Mouse (Mus musculus) midbrain, embryonic 12.5 days (tissue): ENCODE data around the gene Chrm1. TPM values are rescaled to one million over a fixed set of nuclear protein-coding genes. Genes with fewer than 3 reads are reported as not detected.
"Not testable (repeated sequence)": the region's sequence is repeated elsewhere in the genome, so short reads cannot be mapped to it uniquely, and the experiment has no call there.

Experiments used
- ATAC-seq: fragments of 200-750 bp; cut with Nextera tagmentation; 2 replicates; pipeline ENCODE4 v1.8.0; 2017; ENCODE audit warnings: low read depth, moderate TSS enrichment, moderate library complexity; ENCODE audit not compliant: low FRiP score
- H3K27ac ChIP-seq: fragments of 300-500 bp; sonication (generic); replicated peaks from 2 replicates; pipeline ENCODE4 v1.5.1; 2016; ENCODE audit warnings: mild to moderate bottlenecking
- H3K27me3 ChIP-seq: fragments of 300-500 bp; sonication (generic); 2 replicates; pipeline ENCODE4 v1.6.1; 2016; ENCODE audit warnings: mild to moderate bottlenecking
- H3K36me3 ChIP-seq: fragments of 300-500 bp; sonication (generic); 2 replicates; pipeline ENCODE4 v1.6.1; 2016
- H3K4me1 ChIP-seq: fragments of 300-500 bp; sonication (generic); 2 replicates; pipeline ENCODE4 v1.6.1; 2016
- H3K4me2 ChIP-seq: fragments of 300-500 bp; sonication (generic); replicated peaks from 2 replicates; pipeline ENCODE4 v1.6.1; 2016; ENCODE audit warnings: mild to moderate bottlenecking, moderate library complexity
- H3K4me3 ChIP-seq: fragments of 300-500 bp; sonication (generic); 2 replicates; pipeline ENCODE4 v1.5.1; 2016; ENCODE audit warnings: mild to moderate bottlenecking
- H3K9ac ChIP-seq: fragments of 300-500 bp; sonication (generic); replicated peaks from 2 replicates; pipeline ENCODE4 v1.6.1; 2016; ENCODE audit warnings: mild to moderate bottlenecking, moderate library complexity
- H3K9me3 ChIP-seq: fragments of 300-500 bp; sonication (generic); 2 replicates; pipeline ENCODE4 v1.6.1; 2016; ENCODE audit warnings: mild to moderate bottlenecking
- WGBS: fragments of 180-500 bp; shearing (Covaris S2); methylation state at CpG from one replicate; pipeline ENCODE4 v1.1.7; 2016; 5-methylcytosine and 5-hydroxymethylcytosine counted together
- polyA plus RNA-seq: library from polyadenylated mRNA; unstranded; fragments of >200 nt; fragmentation: Nextera tagmentation; extraction: Ambion mirVana; gene quantifications from 2 replicates; pipeline ENCODE4 v1.2.1, GENCODE M21; 2016

Gene Chrm1
- polyA plus RNA-seq, 1 experiment from 2014 or later: 0.59 TPM

DNA sequence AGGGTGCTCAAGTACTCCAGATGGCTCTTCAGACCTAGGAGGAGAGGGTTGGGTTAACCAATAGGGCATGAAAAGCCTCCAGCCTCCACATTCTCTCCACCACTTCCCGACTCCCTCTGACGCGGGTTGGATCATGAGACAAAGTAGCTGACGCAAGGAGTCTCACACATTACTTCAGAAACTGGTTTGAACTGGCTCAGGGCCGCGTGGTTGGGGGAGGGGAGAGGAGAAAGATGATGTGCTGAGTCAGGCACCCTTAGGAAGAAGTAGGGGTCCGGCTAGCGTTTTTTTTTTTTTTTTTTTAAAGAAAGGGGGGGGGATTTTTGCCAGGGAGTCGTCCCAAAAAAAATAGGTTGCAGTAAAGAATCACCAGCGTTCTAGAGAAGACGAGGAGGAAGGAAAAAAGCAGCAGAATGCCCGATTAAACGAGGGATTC is 49.3 kb downstream of the Chrm1 start:
- H3K4me1 ChIP-seq: peaks cover 26% of the 10 kb centered on the region
- peak; percentile 83 for ATAC-seq
- peak overlapping the region; percentile 78 for H3K9ac ChIP-seq
- H3K4me3 ChIP-seq: peak overlapping the region; percentile 61
- H3K27me3 ChIP-seq: no peaks in the 10 kb centered on the region
- H3K4me2 ChIP-seq: peak overlapping the region; percentile 73
- H3K9me3 ChIP-seq: no peaks in the 10 kb centered on the region
- peaks cover 38% of the 10 kb centered on the region for H3K36me3 ChIP-seq
- H3K27ac ChIP-seq: peak overlapping the region; percentile 86
- under 1% methylated on average over 13 of the region's 13 CpGs for WGBS

DNA sequence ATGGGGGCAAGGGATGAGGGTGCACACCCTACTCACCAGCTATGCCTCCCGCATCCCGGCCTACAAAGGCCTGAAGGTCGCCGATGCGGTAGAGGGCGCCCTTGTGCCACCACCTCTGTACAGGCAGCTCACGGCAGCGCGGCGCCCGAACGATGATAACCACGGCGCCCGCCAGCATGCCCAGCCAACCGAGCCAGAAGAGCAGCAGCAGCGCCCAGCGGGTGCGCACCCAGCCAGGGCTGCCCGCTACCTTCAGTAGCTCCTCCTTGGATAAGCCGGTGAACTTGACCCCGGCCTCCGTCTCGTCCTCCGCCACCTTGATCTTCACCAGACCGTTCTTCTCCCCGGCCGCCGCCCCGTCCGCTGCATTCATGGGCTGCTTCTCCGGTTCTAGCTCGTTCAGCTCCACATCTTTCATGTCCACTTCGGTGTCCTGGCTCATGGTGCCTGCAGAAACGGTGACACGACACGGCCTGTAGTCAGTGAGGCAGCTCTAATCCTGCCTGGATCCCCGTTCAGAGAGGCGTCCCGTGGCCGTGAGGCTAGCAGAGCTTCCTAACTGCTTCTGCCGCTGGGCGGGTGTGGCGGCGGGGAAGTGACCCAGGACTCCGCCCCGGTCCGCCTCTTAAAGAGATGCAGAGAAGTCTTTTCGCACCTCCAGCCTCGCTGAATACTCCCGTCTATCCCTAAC is 49.9 kb downstream of the Chrm1 start:
- peak overlapping the region; percentile 86 for H3K27ac ChIP-seq
- peaks cover 26% of the 10 kb centered on the region for H3K4me1 ChIP-seq
- no peaks in the 10 kb centered on the region for H3K27me3 ChIP-seq
- WGBS: under 1% methylated on average over 51 of the region's 51 CpGs
- H3K9me3 ChIP-seq: no peaks in the 10 kb centered on the region
- peak overlapping the region; percentile 61 for H3K4me3 ChIP-seq
- peaks cover 33% of the 10 kb centered on the region for H3K36me3 ChIP-seq
- H3K9ac ChIP-seq: peak overlapping the region; percentile 78
- H3K4me2 ChIP-seq: peak overlapping the region; percentile 73
- peak; percentile 95 for ATAC-seq

DNA sequence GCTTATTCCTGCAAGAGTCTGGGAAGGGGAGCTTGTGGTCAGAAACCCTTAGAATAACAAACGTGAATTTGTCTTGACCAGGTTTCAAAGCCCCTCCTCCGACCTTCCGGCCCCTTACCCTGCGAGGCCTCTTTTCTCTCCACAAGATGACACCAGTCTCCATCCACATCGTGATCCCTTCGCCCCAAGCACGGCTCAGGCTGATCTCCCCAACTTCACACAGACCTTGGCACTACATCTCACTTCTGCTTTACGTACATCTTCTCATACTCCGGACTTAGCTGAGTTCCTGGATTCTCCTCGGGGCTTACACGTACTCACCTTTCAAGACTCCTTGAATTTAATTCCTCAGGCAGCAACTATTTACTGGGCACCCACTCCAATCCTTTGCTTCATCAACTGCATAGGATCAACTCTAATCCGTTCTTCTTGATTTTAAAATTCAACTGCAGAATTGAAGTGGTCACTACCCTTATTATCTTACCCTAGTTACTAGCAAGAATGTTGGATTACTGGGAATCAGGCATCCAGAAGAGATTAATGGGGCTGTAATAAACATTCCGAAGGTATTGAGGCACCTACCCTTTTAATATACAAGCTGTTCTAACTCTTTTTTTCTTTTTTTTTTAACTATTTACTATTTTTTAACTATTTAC is 50.5 kb downstream of the Chrm1 start:
- Histone ChIP-seq H3K36me3 (peaks cover 26% of the 10 kb centered on the region), H3K9me3 (no peaks in the 10 kb centered on the region), H3K27ac (peak overlapping the region; percentile 86), H3K4me3 (peak overlapping the region; percentile 61), H3K4me2 (peak overlapping the region; percentile 73), H3K4me1 (peaks cover 26% of the 10 kb centered on the region), H3K9ac (peak overlapping the region; percentile 78), H3K27me3 (no peaks in the 10 kb centered on the region)
- WGBS: 8% methylated on average over 13 of the region's 13 CpGs
- ATAC-seq: peak; percentile 35

DNA sequence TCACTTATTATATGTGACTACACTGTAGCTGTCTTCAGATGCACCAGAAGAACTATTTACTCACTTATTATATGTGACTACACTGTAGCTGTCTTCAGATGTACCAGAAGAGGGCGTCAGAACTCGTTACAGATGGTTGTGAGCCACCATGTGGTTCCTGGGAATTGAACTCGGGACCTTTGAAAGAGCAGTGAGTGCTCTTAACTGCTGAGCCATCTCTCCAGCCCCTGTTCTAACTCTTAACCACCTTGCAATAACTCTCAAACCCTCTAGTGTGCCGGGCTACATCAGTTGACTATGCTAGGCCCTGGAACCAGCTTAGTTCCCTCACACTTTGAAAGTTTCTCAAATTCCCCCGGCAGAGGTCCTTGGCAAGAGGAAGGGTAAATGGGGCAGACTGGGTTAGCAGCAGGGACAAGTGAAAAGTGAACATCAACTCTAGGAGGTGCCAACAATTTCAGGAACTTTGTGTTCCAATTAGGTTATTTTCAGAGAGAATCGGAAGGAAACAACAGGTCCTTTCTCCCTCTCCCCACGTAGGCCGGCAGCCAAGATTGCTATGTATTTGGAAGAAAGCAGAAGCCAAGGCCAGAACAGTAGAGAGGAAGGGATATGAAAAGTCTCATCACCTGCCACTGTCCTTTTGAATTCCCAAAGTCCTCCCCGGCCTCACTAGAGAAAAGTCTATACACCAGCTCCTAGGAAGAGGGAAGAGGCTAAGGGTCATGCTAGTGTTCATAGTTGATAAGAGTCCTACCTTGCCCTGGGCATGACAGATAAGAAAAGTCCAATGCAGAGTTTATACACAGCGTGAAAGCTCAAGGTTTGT is 51.3 kb downstream of the Chrm1 start:
- no peak overlapping the region for H3K9ac ChIP-seq
- no peaks in the 10 kb centered on the region for H3K9me3 ChIP-seq
- H3K4me3 ChIP-seq: no peak overlapping the region
- WGBS: 77% methylated on average over 10 of the region's 10 CpGs
- no peak for ATAC-seq
- peaks cover 18% of the 10 kb centered on the region for H3K36me3 ChIP-seq
- no peak overlapping the region for H3K27ac ChIP-seq
- no peaks in the 10 kb centered on the region for H3K27me3 ChIP-seq
- no peak overlapping the region for H3K4me2 ChIP-seq
- peaks cover 26% of the 10 kb centered on the region for H3K4me1 ChIP-seq

DNA sequence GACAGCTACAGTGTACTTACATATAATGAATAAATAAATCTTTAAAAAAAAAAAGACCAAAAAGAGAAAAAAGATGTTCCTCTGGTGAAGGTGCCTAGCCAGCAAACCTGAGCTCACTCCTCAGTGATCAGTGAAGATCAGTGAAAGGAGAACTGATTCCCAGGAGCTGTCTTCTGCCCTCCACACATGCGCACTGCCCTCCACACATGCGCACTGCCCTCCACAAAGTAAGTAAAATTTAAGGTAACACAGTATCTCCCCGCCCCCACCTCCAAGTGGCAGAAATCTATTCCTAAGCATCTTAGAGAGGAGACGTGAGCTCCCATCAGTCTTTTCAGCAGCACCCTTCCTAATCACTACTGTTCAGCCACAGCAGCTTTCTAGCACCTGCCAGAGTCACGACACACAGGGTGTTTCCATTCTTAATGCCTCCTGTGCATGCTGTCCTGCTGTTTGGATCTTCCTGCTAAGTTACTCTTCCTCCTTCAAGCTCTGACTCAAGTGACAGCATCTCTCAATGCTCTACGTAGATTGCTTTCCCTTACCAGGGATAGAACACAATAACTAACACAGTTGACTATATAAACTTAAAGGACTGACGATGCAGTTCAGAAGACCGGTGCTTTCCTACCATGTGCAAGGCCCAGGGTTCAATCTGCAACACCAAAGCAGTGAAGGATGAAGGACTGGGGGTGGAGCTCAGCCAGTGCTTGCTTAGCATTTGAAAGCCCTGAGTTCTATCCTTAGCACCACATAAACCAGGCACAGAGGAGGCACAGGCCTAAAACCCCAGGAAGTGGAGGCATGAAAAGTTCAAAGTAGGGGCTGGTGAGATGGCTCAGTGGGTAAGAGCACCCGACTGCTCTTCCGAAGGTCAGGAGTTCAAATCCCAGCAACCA is 52.5 kb downstream of the Chrm1 start:
- Histone ChIP-seq H3K4me3 (no peak overlapping the region), H3K4me2 (no peak overlapping the region), H3K9me3 (no peaks in the 10 kb centered on the region), H3K27me3 (no peaks in the 10 kb centered on the region), H3K9ac (no peak overlapping the region), H3K27ac (no peak overlapping the region), H3K36me3 (peaks cover 6% of the 10 kb centered on the region), H3K4me1 (peaks cover 18% of the 10 kb centered on the region)
- WGBS: 65% methylated on average over 10 of the region's 10 CpGs
- no peak for ATAC-seq

DNA sequence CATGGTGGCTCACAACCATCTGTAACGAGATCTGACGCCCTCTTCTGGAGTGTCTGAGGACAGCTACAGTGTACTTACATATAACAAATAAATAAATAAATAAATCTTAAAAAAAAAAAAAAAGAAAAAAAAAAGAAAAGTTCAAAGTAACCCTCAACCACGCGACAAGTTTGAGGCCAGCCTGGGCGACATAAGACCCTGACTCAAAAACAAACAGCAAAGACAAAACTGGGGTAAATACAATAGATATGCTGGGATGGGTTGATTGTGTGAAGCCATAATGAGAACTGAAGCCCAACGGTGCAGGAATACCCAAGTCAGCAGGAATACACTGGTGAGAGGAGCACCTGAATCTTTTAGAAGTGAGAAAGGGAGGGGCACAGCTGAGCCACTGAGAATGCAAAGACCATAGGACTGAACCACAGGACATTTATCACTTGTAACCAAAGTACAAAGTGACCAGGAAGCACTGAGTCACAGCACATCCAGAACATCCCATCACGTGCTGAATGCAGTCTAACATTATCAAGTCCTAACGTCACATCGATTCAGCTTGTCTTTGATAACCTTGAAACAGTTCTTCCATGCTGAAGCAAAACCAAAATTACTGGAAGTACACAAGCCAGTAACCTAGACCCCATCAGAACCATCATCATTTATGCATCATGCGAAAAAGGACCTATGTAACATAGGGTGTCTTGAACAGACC is 53.3 kb downstream of the Chrm1 start:
- no peaks in the 10 kb centered on the region for H3K27me3 ChIP-seq
- no peaks in the 10 kb centered on the region for H3K9me3 ChIP-seq
- no peak overlapping the region for H3K9ac ChIP-seq
- H3K4me3 ChIP-seq: no peak overlapping the region
- H3K27ac ChIP-seq: no peak overlapping the region
- no peak for ATAC-seq
- no peaks in the 10 kb centered on the region for H3K36me3 ChIP-seq
- no peak overlapping the region for H3K4me2 ChIP-seq
- peaks cover 16% of the 10 kb centered on the region for H3K4me1 ChIP-seq
- 69% methylated on average over 8 of the region's 10 CpGs for WGBS

DNA sequence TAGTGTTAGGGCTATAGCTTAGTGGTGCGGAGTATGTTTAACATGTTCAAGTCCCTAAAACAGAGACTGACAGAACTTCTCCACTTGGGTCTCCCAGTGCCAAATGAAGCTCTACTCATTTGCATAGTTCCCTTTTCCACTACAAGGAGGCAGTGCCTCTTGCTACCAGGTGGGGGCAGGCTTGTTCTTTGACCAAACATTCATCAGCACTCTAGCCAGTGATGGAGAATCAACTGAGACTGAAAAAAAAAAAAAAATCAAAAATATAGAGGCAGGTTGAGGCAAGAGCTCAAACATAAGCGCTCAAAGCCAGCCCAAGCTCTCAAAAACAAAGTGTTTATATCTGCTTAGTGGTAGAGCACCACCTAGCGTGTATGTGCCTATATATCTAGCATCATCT is 54.8 kb downstream of the Chrm1 start:
- H3K27ac ChIP-seq: no peak overlapping the region
- peaks cover 15% of the 10 kb centered on the region for H3K4me1 ChIP-seq
- H3K36me3 ChIP-seq: no peaks in the 10 kb centered on the region
- H3K9me3 ChIP-seq: no peaks in the 10 kb centered on the region
- H3K4me2 ChIP-seq: no peak overlapping the region
- H3K9ac ChIP-seq: no peak overlapping the region
- no peak for ATAC-seq
- H3K27me3 ChIP-seq: no peaks in the 10 kb centered on the region
- no peak overlapping the region for H3K4me3 ChIP-seq
- 78% methylated on average over 3 of the region's 3 CpGs for WGBS

DNA sequence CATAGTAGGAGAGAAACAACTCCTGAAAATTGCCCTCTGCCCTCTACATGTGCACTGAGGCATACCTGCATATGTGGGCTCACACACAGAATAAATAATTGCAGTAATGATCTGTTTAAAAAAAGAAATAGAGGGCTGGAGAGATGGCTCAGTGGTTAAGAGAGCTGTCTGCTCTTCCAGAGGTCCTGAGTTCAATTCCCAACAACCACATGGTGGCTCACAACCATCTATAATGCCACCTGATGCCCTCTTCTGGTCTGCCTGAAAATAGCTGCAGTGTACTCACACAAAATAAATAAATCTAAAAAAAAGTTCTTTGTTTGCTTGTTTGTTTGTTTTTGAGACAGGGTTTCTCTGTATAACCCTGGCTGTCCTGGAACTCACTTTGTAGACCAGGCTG is 55.4 kb downstream of the Chrm1 start:
- not testable (repeated sequence) for H3K36me3 ChIP-seq, ATAC-seq, H3K4me2 ChIP-seq, H3K27me3 ChIP-seq, H3K27ac ChIP-seq, H3K9me3 ChIP-seq, H3K9ac ChIP-seq, H3K4me3 ChIP-seq
- peaks cover 15% of the 10 kb centered on the region for H3K4me1 ChIP-seq

DNA sequence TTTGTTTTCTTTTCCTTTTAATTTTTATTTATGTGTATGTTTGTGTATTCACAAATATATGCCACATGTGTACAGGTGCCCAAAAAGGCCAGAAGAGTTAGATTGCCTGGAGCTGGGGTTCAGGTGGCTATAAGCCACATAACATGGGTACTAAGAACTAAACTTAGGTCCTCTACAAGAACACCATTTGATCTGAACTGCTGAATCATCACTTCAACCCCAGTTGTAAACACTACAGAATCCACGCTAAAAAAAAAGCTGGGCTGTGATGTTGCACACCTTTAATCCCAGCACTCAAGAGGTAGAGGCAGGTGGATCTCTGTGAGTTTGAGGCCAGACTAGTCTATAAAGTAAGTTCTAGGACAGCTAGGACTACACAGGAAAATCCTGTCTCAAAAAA is 57.8 kb downstream of the Chrm1 start:
- no peak overlapping the region for H3K27ac ChIP-seq
- H3K9ac ChIP-seq: no peak overlapping the region
- WGBS: 83% methylated on average over 1 of the region's 1 CpGs
- peaks cover 30% of the 10 kb centered on the region for H3K4me1 ChIP-seq
- 0 out of 2 replicates have a peak overlapping the region, but pooled peaks have one; percentile 5 for H3K4me2 ChIP-seq
- no peak for ATAC-seq
- peaks cover 21% of the 10 kb centered on the region for H3K36me3 ChIP-seq
- no peaks in the 10 kb centered on the region for H3K27me3 ChIP-seq
- no peak overlapping the region for H3K4me3 ChIP-seq
- no peaks in the 10 kb centered on the region for H3K9me3 ChIP-seq

DNA sequence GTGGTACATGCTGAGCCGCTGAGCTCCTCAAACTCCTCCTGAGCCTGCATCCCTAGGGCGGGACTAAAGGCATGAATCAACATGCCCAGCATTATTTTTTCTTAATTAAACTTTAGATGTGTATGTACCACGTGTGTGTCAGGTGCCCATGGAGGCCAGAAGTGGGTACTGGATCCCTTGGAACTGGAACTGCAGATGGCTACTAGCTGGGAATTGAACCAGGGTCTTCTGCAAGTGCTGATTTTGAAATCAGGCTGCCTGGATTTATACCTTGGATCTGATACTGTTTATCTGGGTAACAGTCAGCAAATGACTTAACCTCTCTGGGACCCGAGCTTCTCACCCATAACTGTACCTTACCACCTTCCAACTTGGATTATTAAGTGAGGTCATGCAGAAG is 58.4 kb downstream of the Chrm1 start:
- Histone ChIP-seq H3K4me1 (peaks cover 33% of the 10 kb centered on the region), H3K36me3 (peaks cover 22% of the 10 kb centered on the region), H3K4me2 (peak overlapping the region; percentile 78), H3K9me3 (no peaks in the 10 kb centered on the region), H3K27ac (no peak overlapping the region; the same call in 1 of the 2 replicates), H3K9ac (peak overlapping the region; percentile 82; the same call in 1 of the 2 replicates), H3K27me3 (no peaks in the 10 kb centered on the region), H3K4me3 (peak overlapping the region; percentile 82)
- WGBS: 59% methylated on average over 4 of the region's 4 CpGs
- no peak for ATAC-seq

DNA sequence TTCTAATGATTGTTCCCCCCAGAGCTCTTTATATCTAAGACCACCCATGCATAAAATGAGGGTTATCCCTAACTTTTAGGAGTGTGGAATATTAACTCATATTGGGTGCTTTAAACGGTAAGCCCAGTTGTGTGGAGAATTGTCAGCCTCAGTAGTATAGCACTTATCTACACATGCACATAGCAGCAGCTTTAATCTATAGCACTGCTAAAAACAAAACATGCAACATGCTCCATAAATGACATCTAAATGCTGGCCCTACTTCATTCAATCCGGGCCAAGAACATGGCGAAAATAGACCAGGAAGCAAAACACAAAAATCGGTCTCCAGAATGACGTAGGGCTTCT is 58.9 kb downstream of the Chrm1 start:
- H3K4me1 ChIP-seq: peaks cover 33% of the 10 kb centered on the region
- peak overlapping the region; percentile 93 for H3K27ac ChIP-seq
- no peaks in the 10 kb centered on the region for H3K27me3 ChIP-seq
- WGBS: 1% methylated on average over 5 of the region's 5 CpGs
- peak overlapping the region; percentile 82 for H3K4me3 ChIP-seq
- H3K9ac ChIP-seq: peak overlapping the region; percentile 82
- ATAC-seq: peak; percentile 7; the same call in 1 of the 2 replicates
- H3K36me3 ChIP-seq: peaks cover 22% of the 10 kb centered on the region
- H3K9me3 ChIP-seq: no peaks in the 10 kb centered on the region
- H3K4me2 ChIP-seq: peak overlapping the region; percentile 78
